Mouse (Mus musculus) G1E-ER4 (cell line): Measurements from ENCODE around the gene Unc93b1. TPM values are rescaled to one million over a fixed set of nuclear protein-coding genes. Genes with fewer than 3 reads are reported as not detected.

Source experiments
- GATA1 ChIP-seq: IDR thresholded peaks from one replicate; pipeline ENCODE4 v1.8.0; 2012; ENCODE audit warnings: low read length, inconsistent platforms
- polyA plus RNA-seq: library from polyadenylated mRNA; stranded (reverse); fragments of >175 nt; gene quantifications from 2 replicates; pipeline ENCODE4 v1.2.3, GENCODE M21; 2012

Unc93b1 gene
- polyA plus RNA-seq, 1 experiment = not detected

GRCm38 (mm10) chr19:3988750-3989149 lies 53.8 kb downstream of the Unc93b1 start:
- no peak for TF ChIP-seq GATA1

GRCm38 (mm10) chr19:3990804-3991203 lies 55.8 kb downstream of the Unc93b1 start:
- no peak for TF ChIP-seq GATA1

GRCm38 (mm10) chr19:3991562-3991961 lies 56.6 kb downstream of the Unc93b1 start:
- no peak for TF ChIP-seq GATA1

DNA sequence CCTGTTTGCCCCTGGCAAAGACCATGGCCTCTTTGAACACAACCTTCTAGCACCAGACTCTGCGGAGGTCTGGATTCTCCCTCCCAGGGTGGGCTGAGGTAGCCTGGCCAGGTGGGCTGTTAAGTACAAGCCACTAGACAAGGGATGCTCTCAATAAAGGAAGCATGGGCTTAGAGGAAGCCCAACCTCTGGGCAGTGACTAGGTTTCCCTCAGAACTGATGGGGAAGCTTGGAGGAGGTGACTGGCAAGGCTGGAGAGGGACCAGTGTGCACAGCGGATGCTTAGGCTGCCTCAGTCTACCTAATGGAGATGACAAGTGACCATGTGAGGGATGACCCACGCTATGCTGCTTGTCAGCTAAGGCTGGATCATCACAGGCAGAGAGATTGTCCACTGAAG lies 57.0 kb downstream of the Unc93b1 start:
- no peak for TF ChIP-seq GATA1

DNA sequence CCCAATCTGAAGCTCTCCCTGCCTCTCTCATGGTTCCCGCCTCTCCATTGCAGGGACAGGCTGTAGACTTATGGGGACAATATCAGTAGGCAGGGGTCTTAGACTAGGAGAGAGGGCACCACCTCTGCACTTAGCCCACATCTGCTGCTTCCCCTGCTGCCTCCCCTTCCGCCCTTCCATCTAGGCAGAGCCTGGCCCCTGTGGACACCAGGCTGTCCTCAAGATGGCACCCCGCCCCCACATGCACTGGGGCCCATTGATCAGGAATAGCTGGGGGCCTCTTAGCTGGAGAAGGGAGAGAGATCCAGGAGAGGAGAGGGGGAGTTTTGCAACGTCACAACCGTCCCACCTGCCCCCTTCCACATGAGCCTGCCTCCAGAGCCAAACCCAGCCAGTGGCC lies 57.4 kb downstream of the Unc93b1 start, which contains the start of gene Tbx10:
TSS of gene Tbx10 (plus strand) at position 337 of the 400 bp plus-strand sequence.
- no peak for TF ChIP-seq GATA1

DNA sequence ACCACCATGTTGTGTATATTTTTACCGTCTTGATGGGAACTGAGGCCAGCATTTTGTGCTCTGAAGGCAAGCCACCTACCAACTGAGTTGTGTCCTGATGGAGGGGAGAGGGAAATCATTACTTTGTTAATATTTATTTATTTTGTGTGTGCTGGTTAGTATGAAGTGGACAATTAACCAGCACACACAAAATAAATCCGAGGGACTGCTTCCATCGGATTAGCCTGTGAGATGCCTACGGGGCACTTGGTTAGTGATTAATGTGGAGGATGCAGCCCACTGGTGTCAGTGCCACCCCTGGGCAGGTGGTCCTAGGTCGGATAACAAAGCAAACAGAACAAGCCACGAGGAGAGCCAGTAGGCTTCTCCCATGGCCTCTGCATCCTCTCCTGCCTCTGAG lies 59.9 kb downstream of the Unc93b1 start:
- TF ChIP-seq GATA1 = no peak

GRCm38 (mm10) chr19:3995505-3995904 lies 60.5 kb downstream of the Unc93b1 start:
- TF ChIP-seq GATA1 = no peak

DNA sequence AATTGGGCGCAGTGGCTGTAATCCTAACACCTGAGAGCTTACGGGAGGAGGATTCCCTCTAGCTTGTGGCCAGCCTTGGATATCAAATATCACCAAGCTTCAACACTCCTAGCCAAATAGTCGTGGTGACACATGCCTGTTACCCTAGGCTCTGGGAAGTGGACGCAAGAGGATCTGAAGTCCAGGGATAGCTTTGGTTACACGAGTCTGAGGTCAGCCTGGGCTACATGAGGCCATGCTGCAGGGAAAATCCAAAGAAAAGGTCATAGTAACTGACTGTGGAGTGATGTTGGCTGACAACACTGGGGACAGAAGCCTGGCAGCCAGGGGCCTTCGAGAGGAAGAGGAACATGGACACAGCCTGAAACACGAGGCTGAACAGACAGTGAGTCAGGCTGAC lies 61.1 kb downstream of the Unc93b1 start:
- no peak for TF ChIP-seq GATA1

GRCm38 (mm10) chr19:3996747-3997146 lies 61.8 kb downstream of the Unc93b1 start:
- no peak for TF ChIP-seq GATA1

GRCm38 (mm10) chr19:3997231-3997630 lies 62.2 kb downstream of the Unc93b1 start:
- no peak for TF ChIP-seq GATA1

GRCm38 (mm10) chr19:3998335-3998734 lies 63.3 kb downstream of the Unc93b1 start:
- no peak for TF ChIP-seq GATA1

Other genes with a start within 250 kb of the Unc93b1 start
- 0.03 and 0.04 TPM in 2 replicates for gene Lrp5, start 248.6 kb upstream of the Unc93b1 start, polyA plus RNA-seq
- gene 1810055G02Rik, start 226.9 kb upstream of the Unc93b1 start, polyA plus RNA-seq = 10.8 and 22.4 TPM in 2 replicates
- 7.1 and 10.0 TPM in 2 replicates for gene Kmt5b, start 167.8 kb upstream of the Unc93b1 start, polyA plus RNA-seq
- 15.2 and 16.8 TPM in 2 replicates for gene Chka, start 83.4 kb upstream of the Unc93b1 start, polyA plus RNA-seq
- 34.5 and 39.3 TPM in 2 replicates for gene Tcirg1, start 28.1 kb upstream of the Unc93b1 start, polyA plus RNA-seq
- gene Ndufs8, start 22.4 kb upstream of the Unc93b1 start, polyA plus RNA-seq = 41.9 and 220 TPM in 2 replicates
- gene Aldh3b1, start 5.4 kb upstream of the Unc93b1 start, polyA plus RNA-seq = not detected in 2 replicates
- gene Aldh3b3, start 23.5 kb downstream of the Unc93b1 start, polyA plus RNA-seq = not detected in 2 replicates
- not detected in 2 replicates for gene Aldh3b2, start 37.1 kb downstream of the Unc93b1 start, polyA plus RNA-seq
- 5.4 and 7.1 TPM in 2 replicates for gene Acy3, start 51.4 kb downstream of the Unc93b1 start, polyA plus RNA-seq
- not detected in 2 replicates for gene Tbx10, start 57.6 kb downstream of the Unc93b1 start, polyA plus RNA-seq
- gene Nudt8, start 65.4 kb downstream of the Unc93b1 start, polyA plus RNA-seq = 26.3 and 32.2 TPM in 2 replicates
- 3.8 and 5.3 TPM in 2 replicates for gene Gm49405, start 65.4 kb downstream of the Unc93b1 start, polyA plus RNA-seq
- 7.2 and 8.9 TPM in 2 replicates for gene Doc2g, start 68.1 kb downstream of the Unc93b1 start, polyA plus RNA-seq
- gene Ndufv1, start 77.6 kb downstream of the Unc93b1 start, polyA plus RNA-seq = 378 and 401 TPM in 2 replicates
- 40.1 and 105 TPM in 2 replicates for gene Gstp1, start 102.8 kb downstream of the Unc93b1 start, polyA plus RNA-seq
- gene Gstp2, start 110.8 kb downstream of the Unc93b1 start, polyA plus RNA-seq = not detected in 2 replicates
- 4.1 and 7.7 TPM in 2 replicates for gene Gstp3, start 124.4 kb downstream of the Unc93b1 start, polyA plus RNA-seq
- not detected in 2 replicates for gene Cabp2, start 146.4 kb downstream of the Unc93b1 start, polyA plus RNA-seq
- 70.4 and 72.4 TPM in 2 replicates for gene Cdk2ap2, start 162.0 kb downstream of the Unc93b1 start, polyA plus RNA-seq
- 36.1 and 36.7 TPM in 2 replicates for gene Pitpnm1, start 164.8 kb downstream of the Unc93b1 start, polyA plus RNA-seq
- 99.6 and 105 TPM in 2 replicates for gene Aip, start 190.7 kb downstream of the Unc93b1 start, polyA plus RNA-seq
- gene Gpr152, start 204.6 kb downstream of the Unc93b1 start, polyA plus RNA-seq = not detected in 2 replicates
- 0.06 TPM in 1 of 2 replicates, not detected in the other for gene Cabp4, start 208.8 kb downstream of the Unc93b1 start, polyA plus RNA-seq
- gene Coro1b, start 213.4 kb downstream of the Unc93b1 start, polyA plus RNA-seq = 187 and 368 TPM in 2 replicates
- 448 and 548 TPM in 2 replicates for gene Ptprcap, start 218.4 kb downstream of the Unc93b1 start, polyA plus RNA-seq
- 92.1 and 99.4 TPM in 2 replicates for gene Rps6kb2, start 228.2 kb downstream of the Unc93b1 start, polyA plus RNA-seq
- 0.39 and 0.46 TPM in 2 replicates for gene Carns1, start 240.3 kb downstream of the Unc93b1 start, polyA plus RNA-seq